Mouse (Mus musculus): Measurements from ENCODE around the gene Fbxo17. TPM values are rescaled to one million over a fixed set of nuclear protein-coding genes. Genes with fewer than 3 reads are reported as not detected.

Gene Fbxo17
- total and polyA plus RNA-seq, 2 experiments, result 0.46 to 0.53 TPM

DNA sequence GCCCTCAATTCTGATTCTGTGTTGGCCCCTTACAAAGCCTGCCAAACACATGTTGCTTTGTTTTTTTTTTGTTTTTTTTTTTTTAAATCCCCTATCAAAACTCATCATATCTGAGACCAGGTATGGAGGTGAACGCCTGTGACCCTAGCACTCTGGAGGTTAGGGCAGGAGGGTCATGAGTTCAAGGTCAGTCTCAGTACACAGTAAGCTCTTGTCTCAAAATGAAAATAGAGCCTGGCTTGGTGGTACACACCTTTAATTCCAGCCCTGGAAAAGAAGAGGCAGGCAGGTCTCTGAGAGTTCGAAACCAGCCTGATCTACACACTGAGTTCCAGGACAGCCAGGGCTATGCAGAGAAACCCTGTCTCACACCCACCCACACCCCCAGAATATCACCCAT, 3.0 kb downstream of the Fbxo17 start:
- TF ChIP-seq CTCF (IDR thresholded peaks at IDR 0.05; ENCODE audit: low read depth, low read length), result no peak
- no peak for TF ChIP-seq POLR2A (IDR thresholded peaks at IDR 0.05; ENCODE audit: extremely low read depth, insufficient read depth, low read length)
- no peak overlapping the region for H3K4me3 ChIP-seq (ENCODE audit: insufficient read depth, low read depth, low read length)
- no peaks in the 10 kb centered on the region for H3K79me2 ChIP-seq (ENCODE audit: control insufficient read depth, insufficient read depth, low read length)
- WGBS, result 63% methylated on average over 2 of the region's 2 CpGs
- H3K9ac ChIP-seq (ENCODE audit: low read depth, low read length), result no peak overlapping the region
- H3K36me3 ChIP-seq (ENCODE audit: control insufficient read depth, insufficient read depth, low read length), result no peaks in the 10 kb centered on the region
- no peaks in the 10 kb centered on the region for H3K27me3 ChIP-seq (ENCODE audit: control insufficient read depth, insufficient read depth, low read length)
- no peak overlapping the region for H3K27ac ChIP-seq (replicated peaks; ENCODE audit: insufficient read depth, low read depth, low read length)
- no peaks in the 10 kb centered on the region for H3K4me1 ChIP-seq (ENCODE audit: control insufficient read depth, insufficient read depth, low read length)
- DNase-seq (ENCODE audit: extremely low read depth, low read depth, low spot score), result no peak

- Histone ChIP-seq H3K4me1 (ENCODE audit: control insufficient read depth, insufficient read depth, low read length) (no peaks in the 10 kb centered on the region), H3K36me3 (ENCODE audit: control insufficient read depth, insufficient read depth, low read length) (no peaks in the 10 kb centered on the region), H3K27ac (replicated peaks; ENCODE audit: insufficient read depth, low read depth, low read length) (no peak overlapping the region), H3K79me2 (ENCODE audit: control insufficient read depth, insufficient read depth, low read length) (no peaks in the 10 kb centered on the region), H3K27me3 (ENCODE audit: control insufficient read depth, insufficient read depth, low read length) (no peaks in the 10 kb centered on the region), H3K4me3 (ENCODE audit: insufficient read depth, low read depth, low read length) (no peak overlapping the region), H3K9ac (ENCODE audit: low read depth, low read length) (no peak overlapping the region)
- 93% methylated on average over 3 of the region's 3 CpGs for WGBS
- TF ChIP-seq POLR2A (IDR thresholded peaks at IDR 0.05; ENCODE audit: extremely low read depth, insufficient read depth, low read length), result no peak
- TF ChIP-seq CTCF (IDR thresholded peaks at IDR 0.05; ENCODE audit: low read depth, low read length), result no peak
- no peak for DNase-seq (ENCODE audit: extremely low read depth, low read depth, low spot score)
Observed at GRCm38 (mm10) chr7:28720753-28721537, 4.3 kb downstream of the Fbxo17 start.

- no peaks in the 10 kb centered on the region for H3K79me2 ChIP-seq (ENCODE audit: control insufficient read depth, insufficient read depth, low read length)
- no peak overlapping the region for H3K4me3 ChIP-seq (ENCODE audit: insufficient read depth, low read depth, low read length)
- H3K36me3 ChIP-seq (ENCODE audit: control insufficient read depth, insufficient read depth, low read length), result no peaks in the 10 kb centered on the region
- peaks cover 2% of the 10 kb centered on the region; the same call in 1 of the 2 replicates for H3K4me1 ChIP-seq (ENCODE audit: control insufficient read depth, insufficient read depth, low read length)
- 97% methylated on average over 7 of the region's 7 CpGs for WGBS
- no peak for DNase-seq (ENCODE audit: extremely low read depth, low read depth, low spot score)
- H3K27ac ChIP-seq (replicated peaks; ENCODE audit: insufficient read depth, low read depth, low read length), result no peak overlapping the region
- H3K9ac ChIP-seq (ENCODE audit: low read depth, low read length), result no peak overlapping the region
- no peaks in the 10 kb centered on the region for H3K27me3 ChIP-seq (ENCODE audit: control insufficient read depth, insufficient read depth, low read length)
- TF ChIP-seq POLR2A (IDR thresholded peaks at IDR 0.05; ENCODE audit: extremely low read depth, insufficient read depth, low read length) (no peak), CTCF (IDR thresholded peaks at IDR 0.05; ENCODE audit: low read depth, low read length) (peak; percentile 11; the same call in 1 of the 2 replicates)
Observed at GRCm38 (mm10) chr7:28722079-28722478, 5.5 kb downstream of the Fbxo17 start.

DNA sequence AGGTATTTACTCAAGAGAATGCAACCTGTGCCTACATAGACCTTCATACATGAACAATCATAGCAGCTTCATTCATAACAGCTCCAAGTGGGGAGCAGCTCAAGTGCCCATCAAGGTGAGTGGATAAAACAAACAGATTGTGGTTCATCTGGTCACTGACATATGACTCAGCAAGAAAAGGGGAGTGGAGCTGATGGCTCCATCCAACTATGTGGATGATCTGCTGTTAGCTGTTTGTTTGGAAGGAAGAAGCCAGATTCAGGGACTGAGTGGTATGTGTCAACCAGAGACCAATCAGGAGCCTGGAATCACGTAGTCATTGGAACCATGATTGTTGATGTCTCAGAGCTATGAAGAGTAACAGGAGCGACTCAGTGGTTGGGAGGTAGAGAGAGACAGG, 8.0 kb downstream of the Fbxo17 start:
- H3K4me1 ChIP-seq (ENCODE audit: control insufficient read depth, insufficient read depth, low read length), result peaks cover 2% of the 10 kb centered on the region; the same call in 1 of the 2 replicates
- DNase-seq (ENCODE audit: extremely low read depth, low read depth, low spot score), result no peak
- H3K9ac ChIP-seq (ENCODE audit: low read depth, low read length), result no peak overlapping the region
- H3K4me3 ChIP-seq (ENCODE audit: insufficient read depth, low read depth, low read length), result no peak overlapping the region
- no peaks in the 10 kb centered on the region for H3K79me2 ChIP-seq (ENCODE audit: control insufficient read depth, insufficient read depth, low read length)
- 95% methylated on average over 2 of the region's 2 CpGs for WGBS
- no peaks in the 10 kb centered on the region for H3K36me3 ChIP-seq (ENCODE audit: control insufficient read depth, insufficient read depth, low read length)
- no peaks in the 10 kb centered on the region for H3K27me3 ChIP-seq (ENCODE audit: control insufficient read depth, insufficient read depth, low read length)
- TF ChIP-seq POLR2A (IDR thresholded peaks at IDR 0.05; ENCODE audit: extremely low read depth, insufficient read depth, low read length) (no peak), CTCF (IDR thresholded peaks at IDR 0.05; ENCODE audit: low read depth, low read length) (no peak)
- H3K27ac ChIP-seq (replicated peaks; ENCODE audit: insufficient read depth, low read depth, low read length), result no peak overlapping the region

DNA sequence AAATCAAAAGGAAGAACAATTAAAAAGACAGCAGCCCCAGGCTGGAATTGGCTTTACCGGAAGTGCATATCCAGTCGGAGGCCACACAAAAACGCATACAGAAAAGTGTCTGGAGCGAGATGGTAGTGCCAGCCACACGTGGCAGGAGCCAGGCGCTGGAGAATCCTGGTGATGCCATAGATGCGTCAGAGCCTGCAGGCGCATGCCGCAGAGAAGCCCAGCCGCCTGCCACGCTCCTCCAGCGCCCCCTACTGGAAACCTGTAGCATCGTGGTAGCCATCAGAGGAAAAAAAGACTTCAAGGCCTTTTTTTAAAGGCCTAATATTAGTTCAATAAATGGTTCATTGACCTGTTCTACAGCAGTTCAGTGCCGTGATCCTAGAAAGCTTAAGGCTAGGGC, 10.0 kb downstream of the Fbxo17 start:
- WGBS, result 17% methylated on average over 14 of the region's 14 CpGs
- H3K27ac ChIP-seq (replicated peaks; ENCODE audit: insufficient read depth, low read depth, low read length), result no peak overlapping the region
- H3K79me2 ChIP-seq (ENCODE audit: control insufficient read depth, insufficient read depth, low read length), result no peaks in the 10 kb centered on the region
- peaks cover 2% of the 10 kb centered on the region; the same call in 1 of the 2 replicates for H3K4me1 ChIP-seq (ENCODE audit: control insufficient read depth, insufficient read depth, low read length)
- no peak overlapping the region for H3K4me3 ChIP-seq (ENCODE audit: insufficient read depth, low read depth, low read length)
- DNase-seq (ENCODE audit: extremely low read depth, low read depth, low spot score), result peak; percentile 29
- peak; percentile 85 for TF ChIP-seq CTCF (IDR thresholded peaks at IDR 0.05; ENCODE audit: low read depth, low read length)
- no peak for TF ChIP-seq POLR2A (IDR thresholded peaks at IDR 0.05; ENCODE audit: extremely low read depth, insufficient read depth, low read length)
- no peak overlapping the region for H3K9ac ChIP-seq (ENCODE audit: low read depth, low read length)
- no peaks in the 10 kb centered on the region for H3K27me3 ChIP-seq (ENCODE audit: control insufficient read depth, insufficient read depth, low read length)
- no peaks in the 10 kb centered on the region for H3K36me3 ChIP-seq (ENCODE audit: control insufficient read depth, insufficient read depth, low read length)
